Mouse (Mus musculus): ENCODE results near the gene C530008M17Rik. TPM values are rescaled to one million over a fixed set of nuclear protein-coding genes. Genes with fewer than 3 reads are reported as not detected.

The C530008M17Rik gene
- polyA plus RNA-seq, 1 experiment from 2014 or later = 18.4 TPM

DNA sequence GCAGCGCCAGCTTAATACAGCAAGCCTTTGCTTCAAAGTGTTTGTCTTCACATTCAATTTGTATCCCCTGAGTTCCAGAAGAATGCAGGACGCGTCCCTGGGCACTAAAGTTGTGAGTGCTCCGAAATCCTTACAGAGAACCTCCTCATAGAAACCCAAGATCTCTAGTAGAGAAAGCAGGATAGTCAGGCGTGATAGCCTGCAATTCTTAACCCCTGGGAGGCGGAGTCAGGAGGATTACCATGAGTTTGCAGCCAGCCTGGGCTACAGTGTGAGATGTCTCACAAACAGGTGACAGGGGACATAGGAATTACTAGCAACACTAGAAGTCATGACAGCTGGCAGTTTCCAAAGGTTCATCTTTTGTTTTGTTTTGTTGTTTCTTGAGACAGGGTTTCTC is 213.2 kb downstream of the C530008M17Rik start:
- Histone ChIP-seq H3K36me3 (ENCODE audit: control insufficient read depth, insufficient read depth, low read length) (no peaks in the 10 kb centered on the region; the same call in 1 of the 2 replicates), H3K4me1 (ENCODE audit: control insufficient read depth, insufficient read depth, low read length) (0 out of 2 replicates have a peak, but pooled peaks cover 2% of the 10 kb centered on the region), H3K4me2 (ENCODE audit: low read depth, severe bottlenecking) (peak overlapping the region; percentile 35; the same call in 1 of the 2 replicates), H3K27me3 (ENCODE audit: control insufficient read depth, insufficient read depth, low read length) (no peaks in the 10 kb centered on the region), H3K9me3 (ENCODE audit: control insufficient read depth, low read length) (no peaks in the 10 kb centered on the region), H3K9ac (ENCODE audit: low read length) (no peak overlapping the region), H3K27ac (replicated peaks; ENCODE audit: low read depth, low read length) (no peak overlapping the region), H3K4me3 (ENCODE audit: low read depth, low read length) (0 out of 2 replicates have a peak overlapping the region, but pooled peaks have one; percentile 8)
- no peak for DNase-seq (ENCODE audit: low spot score)
- no peak for ATAC-seq (ENCODE audit: insufficient number of reproducible peaks, low FRiP score, low TSS enrichment, low read depth)
- 61% methylated on average over 6 of the region's 6 CpGs for WGBS

- Histone ChIP-seq H3K27me3 (ENCODE audit: control insufficient read depth, insufficient read depth, low read length) (no peaks in the 10 kb centered on the region), H3K4me1 (ENCODE audit: control insufficient read depth, insufficient read depth, low read length) (no peaks in the 10 kb centered on the region), H3K9me3 (ENCODE audit: control insufficient read depth, low read length) (no peaks in the 10 kb centered on the region), H3K9ac (ENCODE audit: low read length) (no peak overlapping the region), H3K4me3 (ENCODE audit: low read depth, low read length) (no peak overlapping the region), H3K36me3 (ENCODE audit: control insufficient read depth, insufficient read depth, low read length) (no peaks in the 10 kb centered on the region), H3K4me2 (ENCODE audit: low read depth, severe bottlenecking) (no peak overlapping the region), H3K27ac (replicated peaks; ENCODE audit: low read depth, low read length) (no peak overlapping the region)
- WGBS = 87% methylated on average over 25 of the region's 25 CpGs
- no peak for ATAC-seq (ENCODE audit: insufficient number of reproducible peaks, low FRiP score, low TSS enrichment, low read depth)
- no peak for DNase-seq (ENCODE audit: low spot score)
These were observed 219.9 kb downstream of the C530008M17Rik start for GRCm38 (mm10) chr5:76876106-76876758.

DNA sequence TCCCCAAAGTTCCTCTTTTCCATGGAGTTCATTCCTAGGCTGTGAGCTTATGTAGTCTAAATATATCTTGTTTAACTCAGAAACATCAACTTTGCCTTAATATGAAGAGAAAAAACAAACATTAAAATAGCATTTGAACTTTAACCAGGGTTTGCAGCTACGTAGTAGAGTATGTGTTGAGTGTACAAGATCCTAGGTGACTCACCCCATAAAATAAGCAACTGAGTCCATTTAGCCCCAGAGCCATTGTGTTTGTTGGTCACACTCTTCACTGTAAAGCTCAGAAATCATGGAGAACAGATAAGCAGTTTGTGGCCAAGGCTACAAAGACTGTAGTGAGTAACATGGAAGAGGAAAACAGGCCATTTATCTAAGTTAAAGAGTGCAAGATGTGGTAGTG is 227.8 kb downstream of the C530008M17Rik start:
- Histone ChIP-seq H3K27me3 (ENCODE audit: control insufficient read depth, insufficient read depth, low read length) (no peaks in the 10 kb centered on the region), H3K4me2 (ENCODE audit: low read depth, severe bottlenecking) (no peak overlapping the region), H3K36me3 (ENCODE audit: control insufficient read depth, insufficient read depth, low read length) (peaks cover 2% of the 10 kb centered on the region; the same call in 1 of the 2 replicates), H3K27ac (replicated peaks; ENCODE audit: low read depth, low read length) (no peak overlapping the region), H3K9me3 (ENCODE audit: control insufficient read depth, low read length) (no peaks in the 10 kb centered on the region), H3K4me3 (ENCODE audit: low read depth, low read length) (no peak overlapping the region), H3K9ac (ENCODE audit: low read length) (no peak overlapping the region), H3K4me1 (ENCODE audit: control insufficient read depth, insufficient read depth, low read length) (no peaks in the 10 kb centered on the region)
- ATAC-seq (ENCODE audit: insufficient number of reproducible peaks, low FRiP score, low TSS enrichment, low read depth) = no peak
- 96% methylated on average over 1 of the region's 1 CpGs for WGBS
- no peak for DNase-seq (ENCODE audit: low spot score)

- Histone ChIP-seq H3K9me3 (ENCODE audit: control insufficient read depth, low read length) (no peaks in the 10 kb centered on the region), H3K4me2 (ENCODE audit: low read depth, severe bottlenecking) (no peak overlapping the region), H3K27ac (replicated peaks; ENCODE audit: low read depth, low read length) (no peak overlapping the region), H3K4me3 (ENCODE audit: low read depth, low read length) (no peak overlapping the region), H3K4me1 (ENCODE audit: control insufficient read depth, insufficient read depth, low read length) (no peaks in the 10 kb centered on the region), H3K9ac (ENCODE audit: low read length) (no peak overlapping the region), H3K36me3 (ENCODE audit: control insufficient read depth, insufficient read depth, low read length) (peaks cover 6% of the 10 kb centered on the region; the same call in 1 of the 2 replicates), H3K27me3 (ENCODE audit: control insufficient read depth, insufficient read depth, low read length) (no peaks in the 10 kb centered on the region)
- WGBS = 97% methylated on average over 2 of the region's 2 CpGs
- ATAC-seq (ENCODE audit: insufficient number of reproducible peaks, low FRiP score, low TSS enrichment, low read depth) (no peak), DNase-seq (ENCODE audit: low spot score) (no peak)
These were observed 230.7 kb downstream of the C530008M17Rik start for GRCm38 (mm10) chr5:76887011-76887410.

GRCm38 (mm10) chr5:76892608-76893007 is 236.3 kb downstream of the C530008M17Rik start:
- DNase-seq (ENCODE audit: low spot score) = no peak

DNA sequence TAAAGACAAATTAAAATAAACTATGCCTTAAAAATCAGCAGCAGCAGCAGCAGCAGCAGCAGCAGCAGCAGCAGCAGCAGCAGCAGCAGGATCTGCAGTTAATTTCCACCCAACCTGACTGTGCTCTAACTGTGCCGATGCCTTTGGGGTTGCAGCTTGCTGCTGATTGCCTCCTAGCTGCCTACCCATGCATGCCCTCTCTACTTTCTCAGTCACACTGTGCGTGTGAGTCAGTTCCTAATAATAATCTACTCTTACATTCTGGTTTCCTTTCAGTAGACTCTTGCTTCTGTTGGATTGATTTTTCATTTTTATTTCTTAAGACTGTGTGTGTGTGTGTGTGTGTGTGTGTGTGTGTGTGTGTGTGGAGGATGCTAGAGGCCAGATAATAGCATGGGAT is 236.8 kb downstream of the C530008M17Rik start:
- Histone ChIP-seq H3K4me1 (ENCODE audit: control insufficient read depth, insufficient read depth, low read length) (no peaks in the 10 kb centered on the region), H3K9me3 (ENCODE audit: control insufficient read depth, low read length) (no peaks in the 10 kb centered on the region), H3K4me2 (ENCODE audit: low read depth, severe bottlenecking) (no peak overlapping the region), H3K36me3 (ENCODE audit: control insufficient read depth, insufficient read depth, low read length) (peaks cover 4% of the 10 kb centered on the region; the same call in 1 of the 2 replicates), H3K9ac (ENCODE audit: low read length) (no peak overlapping the region), H3K27ac (replicated peaks; ENCODE audit: low read depth, low read length) (no peak overlapping the region), H3K27me3 (ENCODE audit: control insufficient read depth, insufficient read depth, low read length) (no peaks in the 10 kb centered on the region), H3K4me3 (ENCODE audit: low read depth, low read length) (no peak overlapping the region)
- WGBS = 93% methylated on average over 2 of the region's 2 CpGs
- ATAC-seq (ENCODE audit: insufficient number of reproducible peaks, low FRiP score, low TSS enrichment, low read depth) (no peak), DNase-seq (ENCODE audit: low spot score) (no peak)

More at GRCm38 (mm10) chr5:76892608-76893007, 236.3 kb downstream of the C530008M17Rik start:
- Histone ChIP-seq H3K36me3 (ENCODE audit: control insufficient read depth, insufficient read depth, low read length) (peaks cover 4% of the 10 kb centered on the region; the same call in 1 of the 2 replicates), H3K4me1 (ENCODE audit: control insufficient read depth, insufficient read depth, low read length) (no peaks in the 10 kb centered on the region), H3K27ac (replicated peaks; ENCODE audit: low read depth, low read length) (no peak overlapping the region), H3K4me2 (ENCODE audit: low read depth, severe bottlenecking) (no peak overlapping the region), H3K9me3 (ENCODE audit: control insufficient read depth, low read length) (no peaks in the 10 kb centered on the region), H3K4me3 (ENCODE audit: low read depth, low read length) (no peak overlapping the region), H3K9ac (ENCODE audit: low read length) (no peak overlapping the region), H3K27me3 (ENCODE audit: control insufficient read depth, insufficient read depth, low read length) (no peaks in the 10 kb centered on the region)
- WGBS = 84% methylated on average over 2 of the region's 2 CpGs
- ATAC-seq (ENCODE audit: insufficient number of reproducible peaks, low FRiP score, low TSS enrichment, low read depth) = no peak

DNA sequence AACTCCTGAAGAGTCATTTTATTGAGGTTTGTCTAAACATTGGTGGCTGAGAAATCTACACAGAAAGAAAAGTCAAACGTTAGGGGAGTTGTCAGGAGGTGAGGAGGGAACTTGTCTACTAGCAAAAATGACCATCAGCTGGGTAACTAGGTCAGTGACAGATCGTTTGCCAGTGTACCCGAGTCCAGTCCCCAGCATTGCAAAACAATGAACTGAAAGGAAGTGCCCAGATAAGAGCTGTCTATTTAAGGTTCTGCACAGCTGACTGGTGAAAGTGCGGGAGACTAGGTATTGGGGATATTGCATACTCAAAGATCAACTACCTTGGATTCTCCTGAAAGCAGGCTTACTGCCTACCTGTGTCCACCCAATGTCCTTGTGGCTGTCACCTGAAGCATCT is 245.8 kb downstream of the C530008M17Rik start:
- 84% methylated on average over 4 of the region's 4 CpGs for WGBS
- no peak overlapping the region for H3K4me3 ChIP-seq (ENCODE audit: low read depth, low read length)
- H3K27ac ChIP-seq (replicated peaks; ENCODE audit: low read depth, low read length) = no peak overlapping the region
- no peaks in the 10 kb centered on the region for H3K4me1 ChIP-seq (ENCODE audit: control insufficient read depth, insufficient read depth, low read length)
- H3K36me3 ChIP-seq (ENCODE audit: control insufficient read depth, insufficient read depth, low read length) = no peaks in the 10 kb centered on the region
- H3K9me3 ChIP-seq (ENCODE audit: control insufficient read depth, low read length) = no peaks in the 10 kb centered on the region
- H3K4me2 ChIP-seq (ENCODE audit: low read depth, severe bottlenecking) = no peak overlapping the region
- no peaks in the 10 kb centered on the region for H3K27me3 ChIP-seq (ENCODE audit: control insufficient read depth, insufficient read depth, low read length)
- ATAC-seq (ENCODE audit: insufficient number of reproducible peaks, low FRiP score, low TSS enrichment, low read depth) (no peak), DNase-seq (ENCODE audit: low spot score) (no peak)
- H3K9ac ChIP-seq (ENCODE audit: low read length) = no peak overlapping the region

DNA sequence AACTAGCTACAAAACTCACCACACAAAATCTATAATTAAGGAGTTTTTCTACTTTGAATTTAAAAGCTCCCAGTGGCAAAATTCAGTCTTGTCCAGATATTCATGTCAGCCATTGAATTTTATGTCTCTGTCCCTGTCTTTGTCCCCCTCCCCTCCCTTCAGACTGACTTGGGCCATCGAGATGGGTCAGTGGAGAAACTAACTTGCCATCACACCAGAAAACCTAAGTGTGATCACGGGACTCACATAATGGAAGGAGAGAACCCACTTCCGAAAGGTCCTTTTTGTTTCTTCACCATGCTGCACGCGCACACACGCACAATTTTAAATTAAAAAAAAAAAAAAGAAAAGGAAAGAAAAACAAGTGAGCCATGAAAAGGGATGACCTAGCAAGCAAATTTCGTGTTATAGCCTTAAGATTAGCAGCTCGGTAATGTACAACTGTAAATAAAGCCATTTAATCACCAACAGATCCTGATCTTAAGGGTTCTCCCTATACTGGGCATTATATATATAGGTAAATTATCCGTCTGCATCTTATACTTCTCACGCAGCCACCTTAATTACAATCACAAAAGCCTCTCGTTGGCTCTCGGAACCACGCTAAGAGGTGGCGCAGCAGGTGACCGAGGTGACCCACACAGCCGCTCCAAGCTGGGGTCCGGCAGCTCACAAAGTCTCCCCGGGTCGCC is 248.5 kb downstream of the C530008M17Rik start:
- 2% methylated on average over 19 of the region's 19 CpGs for WGBS
- peak overlapping the region; percentile 81 for H3K9ac ChIP-seq (ENCODE audit: low read length)
- peak overlapping the region; percentile 69 for H3K4me3 ChIP-seq (ENCODE audit: low read depth, low read length)
- no peaks in the 10 kb centered on the region; the same call in 1 of the 2 replicates for H3K36me3 ChIP-seq (ENCODE audit: control insufficient read depth, insufficient read depth, low read length)
- peak overlapping the region; percentile 75 for H3K4me2 ChIP-seq (ENCODE audit: low read depth, severe bottlenecking)
- no peaks in the 10 kb centered on the region for H3K27me3 ChIP-seq (ENCODE audit: control insufficient read depth, insufficient read depth, low read length)
- peak overlapping the region; percentile 47; the same call in 1 of the 2 replicates for H3K27ac ChIP-seq (replicated peaks; ENCODE audit: low read depth, low read length)
- DNase-seq (ENCODE audit: low spot score) = peak; percentile 26
- no peaks in the 10 kb centered on the region for H3K4me1 ChIP-seq (ENCODE audit: control insufficient read depth, insufficient read depth, low read length)
- peak; percentile 67; the same call in 1 of the 2 replicates for ATAC-seq (ENCODE audit: insufficient number of reproducible peaks, low FRiP score, low TSS enrichment, low read depth)
- H3K9me3 ChIP-seq (ENCODE audit: control insufficient read depth, low read length) = no peaks in the 10 kb centered on the region
